Mouse (Mus musculus) right cerebral cortex, postnatal 14 days (tissue): ENCODE measurements around the gene Hist2h2aa2.
"Not testable (repeated sequence)": the region's sequence is repeated elsewhere in the genome, so short reads cannot be mapped to it uniquely, and the experiment has no call there.

Experiments used
- DNase-seq: peaks from one replicate; pipeline ENCODE4 v3.0.0; 2022

The Hist2h2aa2 gene

GRCm38 (mm10) chr3:96235836-96236235 is 4.2 kb downstream of the Hist2h2aa2 start:
- DNase-seq: no peak

DNA sequence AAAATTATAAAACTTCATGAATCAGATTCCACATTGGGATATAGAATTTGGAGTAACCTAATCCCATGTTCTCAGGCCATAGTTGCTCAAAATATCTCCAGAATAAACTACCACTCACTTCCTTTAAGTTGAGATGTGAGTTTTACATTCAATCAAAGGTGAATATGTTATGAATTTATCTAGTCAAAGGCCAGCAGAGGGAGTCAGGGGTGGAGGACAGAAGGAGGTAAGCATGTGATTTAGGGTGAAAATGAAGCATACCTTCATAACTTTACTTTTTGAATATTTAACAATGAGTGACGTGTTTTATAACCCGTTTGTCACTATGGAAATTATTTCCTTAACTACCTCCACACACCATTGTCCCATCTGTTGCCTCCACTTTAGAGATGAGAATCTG is 5.2 kb downstream of the Hist2h2aa2 start:
- DNase-seq: no peak

- no peak for DNase-seq
Observed at GRCm38 (mm10) chr3:96231758-96232120, 8.3 kb downstream of the Hist2h2aa2 start.

GRCm38 (mm10) chr3:96230910-96231757 is 8.9 kb downstream of the Hist2h2aa2 start:
- no peak for DNase-seq

GRCm38 (mm10) chr3:96230404-96230803 is 9.7 kb downstream of the Hist2h2aa2 start:
- DNase-seq: no peak

- no peak for DNase-seq
Observed at GRCm38 (mm10) chr3:96228828-96229227, 11.2 kb downstream of the Hist2h2aa2 start.

DNA sequence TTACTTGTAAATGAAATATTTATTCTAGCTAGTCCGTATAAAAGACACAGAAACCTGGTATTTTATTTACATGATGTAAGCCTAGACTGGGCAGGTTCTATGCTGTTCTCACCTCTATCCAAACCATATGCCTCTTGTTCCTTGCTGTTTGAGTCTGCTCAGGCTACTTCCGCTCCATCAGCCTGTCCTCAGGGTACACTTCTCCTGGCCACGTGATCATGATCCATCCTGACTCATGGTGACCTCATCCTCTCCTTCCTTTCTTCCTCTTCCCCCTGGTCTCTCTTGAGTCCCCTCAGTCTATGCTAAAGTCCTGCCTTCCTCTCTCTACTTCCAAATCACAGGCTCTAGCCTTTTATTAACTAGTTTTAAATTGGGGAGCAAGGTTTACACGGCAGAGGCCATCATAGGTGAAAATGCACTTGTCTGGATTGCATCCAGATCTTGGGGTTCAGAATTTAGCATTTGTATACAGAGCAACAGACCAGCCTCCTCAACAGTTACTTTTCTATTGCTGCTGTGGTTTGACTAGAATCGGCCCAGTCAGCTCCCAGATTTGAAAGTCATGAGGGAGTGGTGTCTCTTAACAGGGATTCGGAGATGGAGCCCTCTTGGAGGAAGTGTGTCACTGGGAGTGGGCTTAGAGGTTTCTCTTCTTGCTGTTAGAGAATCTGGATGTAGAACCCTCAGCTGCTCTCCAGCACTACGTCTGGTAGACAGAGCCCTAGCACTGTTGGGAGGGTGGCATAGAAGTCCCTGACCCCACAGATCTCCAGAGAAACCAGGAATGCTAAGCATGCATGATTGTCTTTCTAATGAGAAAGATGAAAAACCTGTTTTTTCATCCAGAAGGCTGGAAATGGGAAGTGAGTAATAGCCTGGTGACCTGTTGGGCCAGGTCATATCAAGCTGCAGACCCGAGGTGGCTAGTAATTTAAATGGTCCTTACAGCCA is 13.1 kb downstream of the Hist2h2aa2 start:
- DNase-seq: no peak

DNA sequence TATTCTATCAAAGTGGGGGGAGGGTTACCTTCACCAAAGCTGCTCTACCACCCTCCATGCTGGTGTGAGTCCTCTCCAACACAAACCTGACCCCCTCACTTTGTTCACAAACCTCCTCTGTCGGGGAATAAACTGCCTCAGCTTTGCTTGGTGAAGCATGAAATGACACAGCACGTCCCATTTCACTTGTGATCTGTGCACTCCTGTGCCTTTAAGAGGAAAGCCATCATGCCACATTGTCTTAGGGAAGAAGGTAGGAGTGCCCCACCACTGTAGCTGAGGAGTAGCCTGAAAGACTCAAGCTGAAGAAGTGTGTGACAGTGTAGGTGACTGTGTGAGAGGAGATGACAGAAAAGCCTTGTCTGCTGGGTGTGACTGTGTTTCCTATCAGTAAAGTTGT is 14.7 kb downstream of the Hist2h2aa2 start:
- DNase-seq: no peak

DNA sequence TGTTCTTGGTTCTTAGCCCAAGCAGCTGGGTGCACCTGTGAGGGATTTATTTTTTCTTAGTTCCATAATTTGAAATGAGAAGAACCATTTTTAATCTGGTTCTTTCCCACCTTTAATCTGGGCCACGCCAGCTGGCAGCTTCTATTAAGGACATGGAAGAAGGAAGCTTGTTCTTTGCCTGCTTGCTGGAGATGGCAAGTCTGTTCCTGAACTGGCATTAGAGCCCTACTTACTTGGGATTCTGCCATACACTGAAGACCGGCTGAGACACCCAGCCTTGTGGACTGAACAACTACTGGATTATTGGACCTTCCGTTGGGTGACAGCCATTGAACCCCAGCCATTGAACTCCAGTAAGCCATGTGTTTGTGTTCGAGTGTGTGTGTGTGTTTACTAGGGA is 17.3 kb downstream of the Hist2h2aa2 start:
- DNase-seq: no peak

GRCm38 (mm10) chr3:96221640-96222038 is 18.4 kb downstream of the Hist2h2aa2 start:
- DNase-seq: no peak

GRCm38 (mm10) chr3:96220765-96221639 is 19.1 kb downstream of the Hist2h2aa2 start, which contains the start of the genes Hist2h2ac and Hist2h2be:
TSS of gene Hist2h2ac (minus strand) at chr3:96220880.
TSS of gene Hist2h2be (plus strand) at chr3:96221119.
- peak; percentile 42 for DNase-seq

GRCm38 (mm10) chr3:96220131-96220764 is 19.8 kb downstream of the Hist2h2aa2 start:
- peak; percentile 50 for DNase-seq

- peak; percentile 66 for DNase-seq
Observed at GRCm38 (mm10) chr3:96219661-96220130, 20.4 kb downstream of the Hist2h2aa2 start, which contains the start of the genes Bola1 and Hist2h2ab. TSS of gene Bola1 (minus strand) at chr3:96219709. TSS of gene Hist2h2ab (plus strand) at chr3:96219865.

DNA sequence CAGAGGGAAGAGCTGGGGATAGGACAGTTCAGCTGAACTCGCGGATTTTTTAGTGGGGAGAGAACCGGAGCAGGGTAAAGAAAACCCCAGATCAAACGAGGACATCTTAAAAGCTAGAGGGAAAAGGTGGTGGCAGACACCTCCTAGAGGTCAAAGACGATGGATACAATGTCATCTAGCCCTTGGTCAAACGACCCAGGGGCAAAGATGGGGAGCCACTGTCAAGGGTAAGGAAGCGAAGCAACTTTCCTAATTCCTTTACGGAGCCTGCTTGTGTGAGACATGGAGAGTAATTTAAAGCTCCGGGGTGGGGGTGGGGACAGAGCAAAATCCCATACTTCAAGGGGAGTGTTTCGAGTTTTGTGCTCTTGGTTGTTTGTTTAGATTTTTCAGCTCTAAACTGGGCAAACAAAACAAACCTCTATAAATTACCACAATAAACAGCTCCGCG is 20.9 kb downstream of the Hist2h2aa2 start:
- no peak for DNase-seq

DNA sequence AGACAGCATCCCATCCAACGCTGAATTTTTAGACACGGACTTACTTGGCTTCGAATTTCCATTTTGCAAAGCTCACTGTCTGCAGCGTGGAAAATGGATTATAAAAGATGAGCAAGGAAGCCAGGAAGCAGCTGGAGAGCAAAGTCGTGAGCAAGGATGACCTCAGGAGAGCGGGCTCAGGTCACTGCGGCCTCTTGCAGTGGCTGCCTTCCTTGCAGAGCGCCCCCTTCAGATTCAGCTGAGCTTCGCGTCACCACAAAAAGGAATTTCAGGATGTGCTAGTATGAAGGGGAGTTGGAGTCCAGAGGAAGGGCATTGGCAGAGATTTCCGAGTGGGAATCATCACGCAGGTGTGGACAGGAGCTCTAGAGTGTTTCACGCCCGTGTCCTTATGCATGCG is 30.8 kb downstream of the Hist2h2aa2 start:
- no peak for DNase-seq

DNA sequence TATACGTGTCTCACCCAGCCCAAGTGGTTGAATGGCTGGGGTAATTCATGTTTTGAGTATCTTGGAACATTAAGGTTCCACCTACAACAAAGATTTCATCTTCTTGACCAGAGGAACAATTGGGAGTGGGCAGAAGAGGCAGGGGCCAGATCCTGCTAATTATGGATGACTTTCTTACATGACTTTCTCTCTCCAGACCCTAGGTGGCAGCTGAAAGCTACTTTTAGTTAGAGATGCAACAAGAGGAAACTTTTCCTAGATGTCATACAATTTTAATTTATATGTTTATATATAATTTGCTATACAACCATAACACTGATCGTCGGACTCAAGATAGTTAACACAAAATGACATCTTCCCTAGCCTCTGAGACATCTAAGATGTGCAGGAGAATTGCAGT is 32.3 kb downstream of the Hist2h2aa2 start:
- DNase-seq: no peak

DNA sequence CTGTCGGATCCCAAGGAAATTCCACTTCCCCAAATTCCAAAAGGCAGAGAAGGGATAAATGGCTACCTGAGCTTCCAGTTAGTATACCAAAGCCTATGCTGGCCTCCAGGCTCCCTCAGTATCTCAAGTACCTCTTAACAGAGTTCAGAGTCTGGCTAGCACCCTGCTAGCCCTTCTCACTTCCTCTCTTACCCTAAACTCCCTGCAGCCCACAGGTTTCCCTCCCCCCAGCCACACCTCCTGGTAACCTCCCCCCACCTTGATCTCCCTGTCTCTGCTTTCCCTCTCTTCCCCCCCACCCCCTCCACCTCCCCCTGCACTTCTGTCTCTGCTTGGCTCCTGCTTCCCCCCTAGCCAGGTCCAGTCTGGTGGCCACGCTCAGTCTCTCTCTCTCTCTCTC is 40.3 kb downstream of the Hist2h2aa2 start:
- no peak for DNase-seq

DNA sequence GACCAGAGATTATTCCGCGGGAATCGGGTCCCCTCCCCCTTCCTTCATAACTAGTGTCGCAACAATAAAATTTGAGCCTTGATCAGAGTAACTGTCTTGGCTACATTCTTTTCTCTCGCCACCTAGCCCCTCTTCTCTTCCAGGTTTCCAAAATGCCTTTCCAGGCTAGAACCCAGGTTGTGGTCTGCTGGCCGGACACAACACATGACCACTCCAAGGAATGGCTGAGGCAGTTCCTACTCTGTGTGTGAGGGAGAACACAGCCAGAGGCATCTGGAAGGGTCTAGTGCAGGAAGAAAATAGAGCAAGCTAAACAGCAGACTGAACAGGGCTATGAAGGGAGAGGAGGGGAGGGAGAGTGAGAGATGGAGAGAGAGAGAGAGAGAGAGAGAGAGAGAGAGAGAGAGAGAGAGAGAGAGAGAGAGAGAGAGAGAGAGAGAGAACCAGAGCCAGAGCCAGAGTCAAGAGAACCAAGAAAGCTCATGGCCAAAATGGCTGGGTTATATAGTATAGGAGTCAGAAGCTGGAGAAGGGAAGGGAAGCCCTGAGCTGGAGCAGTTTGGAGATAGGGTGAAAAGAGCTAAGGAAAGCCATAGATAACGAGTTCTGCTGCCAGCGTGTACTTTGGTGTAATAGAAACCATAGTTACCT is 41.4 kb downstream of the Hist2h2aa2 start:
- DNase-seq: not testable (repeated sequence)

DNA sequence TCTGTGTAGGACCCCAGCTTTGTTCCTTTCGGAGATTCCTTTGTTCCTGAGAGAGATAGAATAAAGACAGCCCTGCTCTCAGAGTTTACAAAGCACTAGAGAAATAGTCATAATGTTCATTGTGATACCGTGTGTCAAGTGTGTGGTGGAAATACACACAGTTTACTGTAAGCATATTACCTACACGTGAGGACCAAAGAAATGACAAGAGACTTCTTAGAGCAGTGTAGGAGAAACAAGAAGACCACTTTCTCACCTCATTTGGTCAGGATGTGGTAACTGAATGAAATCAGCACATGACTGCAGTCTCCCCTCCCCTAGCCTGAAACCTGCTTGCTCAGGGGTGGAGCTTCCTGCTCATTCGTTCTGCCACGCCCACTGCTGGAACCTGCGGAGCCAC is 41.9 kb downstream of the Hist2h2aa2 start:
- no peak for DNase-seq

GRCm38 (mm10) chr3:96197129-96197749 is 42.8 kb downstream of the Hist2h2aa2 start:
- peak; percentile 91 for DNase-seq
